Mouse (Mus musculus): Measurements from ENCODE around the gene Mon1b. TPM values are rescaled to one million over a fixed set of nuclear protein-coding genes. Genes with fewer than 3 reads are reported as not detected.

The Mon1b gene
- polyA plus RNA-seq (2014; fragmentation: Illumina TruSeq; extraction: RNeasy Lipid Tissue Mini Kit (QIAGEN cat#74804); ENCODE audit: low read depth, low replicate concordance), result 5.1 TPM

DNA sequence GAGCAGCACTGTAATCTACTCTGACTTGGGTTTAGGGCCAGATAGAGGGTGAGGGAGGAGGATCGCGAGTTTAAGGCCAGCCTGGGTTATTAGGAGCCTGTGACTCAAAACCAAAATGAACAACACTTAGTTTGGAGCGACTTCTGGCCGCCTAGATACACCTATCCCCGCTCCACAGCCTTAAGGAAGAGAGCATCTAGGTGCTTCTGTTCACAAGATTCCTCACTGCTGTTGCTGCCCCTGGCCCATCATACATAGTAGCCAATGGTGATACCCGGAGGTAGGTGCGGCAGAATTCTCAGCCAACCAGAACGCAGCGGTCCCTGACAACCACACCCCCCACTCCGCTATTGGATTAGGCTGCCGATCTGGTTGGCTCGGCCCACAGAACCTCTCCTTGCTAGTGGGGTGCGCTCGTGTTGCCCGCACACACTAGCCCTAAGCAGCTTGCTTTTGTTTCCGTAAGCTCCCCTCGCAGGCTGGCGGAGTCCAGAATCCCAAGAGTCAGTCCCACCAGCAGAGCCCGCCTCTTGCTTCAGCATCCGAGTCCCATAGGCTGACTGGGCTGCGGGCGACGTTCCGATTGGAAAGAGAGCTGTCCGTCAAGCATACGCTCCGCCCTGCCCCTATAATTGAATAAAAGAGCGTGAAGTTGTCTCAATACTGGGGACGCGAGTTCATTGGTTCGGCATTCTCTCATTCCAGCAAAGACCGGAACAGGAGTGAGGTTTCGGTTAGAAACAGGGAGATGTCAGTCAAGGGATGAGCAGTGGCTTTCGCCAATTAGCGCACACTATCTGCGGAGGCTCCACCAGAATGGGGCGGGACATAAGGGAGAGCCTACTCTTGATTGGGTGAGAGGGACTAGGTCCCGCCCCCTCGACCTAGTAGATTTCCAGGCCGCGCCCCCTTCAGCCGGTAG, at the start of gene Mon1b:
Mon1b (plus strand) TSS at position 918 of the 922 bp plus-strand sequence.

DNA sequence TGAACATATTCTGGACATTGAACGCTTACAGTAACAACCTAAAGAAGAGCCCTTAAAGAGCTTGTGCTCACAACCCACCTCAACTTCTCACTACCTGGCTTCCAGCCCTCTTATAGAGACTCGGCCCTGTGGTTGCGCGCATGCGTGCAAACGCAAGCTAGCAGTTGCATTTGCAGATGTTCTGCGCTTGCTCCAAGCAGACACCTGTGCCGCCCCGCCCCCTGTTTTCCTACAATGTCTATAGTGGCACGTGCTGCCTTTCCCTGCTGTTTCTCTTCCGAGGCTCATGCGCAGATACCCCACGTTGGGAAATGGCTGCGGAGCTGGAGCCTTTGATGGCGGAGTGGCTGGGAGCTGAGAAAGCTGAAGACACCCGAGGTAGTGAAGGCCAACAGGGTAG, 7.5 kb downstream of the Mon1b start, which contains the start of gene Syce1l:
Syce1l (plus strand) TSS at position 288 of the 400 bp plus-strand sequence.

Other genes with a start within 250 kb of the Mon1b start
- not detected for gene Syce1l, start 7.6 kb downstream of the Mon1b start, polyA plus RNA-seq (2014; fragmentation: Illumina TruSeq; extraction: RNeasy Lipid Tissue Mini Kit (QIAGEN cat#74804); ENCODE audit: low read depth, low replicate concordance)
- not detected for gene Adamts18, start 213.2 kb downstream of the Mon1b start, polyA plus RNA-seq (2014; fragmentation: Illumina TruSeq; extraction: RNeasy Lipid Tissue Mini Kit (QIAGEN cat#74804); ENCODE audit: low read depth, low replicate concordance)

Data from heart, adult 10 weeks (tissue).